In the genomic region with DNA sequence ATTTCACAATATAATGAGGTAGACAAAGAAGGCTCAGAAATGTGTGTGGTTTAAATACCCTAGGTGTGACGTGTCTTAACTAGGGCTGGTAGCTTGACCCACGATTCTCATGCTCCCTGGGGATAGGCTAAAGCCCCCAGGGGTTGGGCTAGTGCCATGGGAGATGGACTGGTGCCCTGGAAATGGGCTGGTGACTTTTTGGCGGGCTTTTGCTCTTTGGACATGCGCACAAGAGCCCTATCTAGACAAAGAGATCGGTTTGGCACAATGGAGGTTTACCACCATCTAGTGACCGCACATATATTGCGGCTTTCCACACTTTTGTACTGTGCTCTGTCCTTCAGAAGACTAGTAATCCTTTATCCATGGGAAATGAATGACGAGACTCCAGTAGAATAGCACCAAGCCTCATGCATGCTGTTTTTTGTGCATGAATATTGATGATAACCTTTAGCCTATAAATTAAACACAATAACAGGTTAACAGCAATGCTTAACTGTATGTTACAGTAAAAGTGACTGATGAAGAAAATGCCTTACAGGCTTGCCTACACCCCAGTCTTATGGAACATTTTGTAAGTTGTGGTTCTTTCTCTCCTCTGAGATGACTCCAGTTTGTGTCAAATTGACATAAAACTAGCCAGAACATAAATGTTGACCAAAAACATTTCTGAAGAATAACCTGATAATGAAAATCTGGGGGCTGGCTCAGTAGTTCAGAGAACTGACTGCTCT, we compare ENCODE assay signal across 8 mouse cellular contexts. TPM values are rescaled to one million over a fixed set of nuclear protein-coding genes. Genes with fewer than 3 reads are reported as not detected.
DNase-seq lines count a peak whose midpoint lies in the region; ATAC-seq lines count a peak whose summit lies in the region.
"Not testable (repeated sequence)": the region's sequence is repeated elsewhere in the genome, so short reads cannot be mapped to it uniquely, and the experiment has no call there.

No protein-coding gene starts in this region.

- H3K4me3 ChIP-seq in intestine, embryonic 14.5 days (ENCODE audit: low read depth, low read length): not testable (repeated sequence)

- not testable (repeated sequence) for H3K9me3 ChIP-seq in intestine, embryonic 14.5 days (ENCODE audit: control insufficient read depth, low read length)

- H3K27me3 ChIP-seq in intestine, embryonic 14.5 days (replicated peaks; ENCODE audit: control insufficient read depth, insufficient read depth, low read length): not testable (repeated sequence)

- H3K4me1 ChIP-seq in intestine, embryonic 14.5 days (replicated peaks; ENCODE audit: control insufficient read depth, insufficient read depth, low read length): not testable (repeated sequence)

- not testable (repeated sequence) for H3K27ac ChIP-seq in intestine, embryonic 14.5 days (ENCODE audit: low read depth)

- H3K36me3 ChIP-seq in intestine, embryonic 14.5 days (ENCODE audit: control insufficient read depth, insufficient read depth, low read length): not testable (repeated sequence)

- H3K4me2 ChIP-seq in intestine, embryonic 14.5 days (ENCODE audit: low read length): not testable (repeated sequence)

- peak; percentile 92 for ATAC-seq in granulocyte monocyte progenitor cell, adult 5-6 weeks (replicated peaks; ENCODE audit: poor library complexity, severe bottlenecking)
- ATAC-seq in intestine, embryonic 14.5 days (replicated peaks; ENCODE audit: low FRiP score, low TSS enrichment, low read depth): peak; percentile 70; the same call in 1 of the 2 replicates

- peak; percentile 3 to 26 for DNase-seq in adrenal gland, adult 18-20 months (ENCODE audit: low spot score in 2 of 2)
- DNase-seq in embryo, embryonic 10.5 days (ENCODE audit: low spot score): peak; percentile 70
- peak; percentile 66 for DNase-seq in intestine, embryonic 14.5 days (ENCODE audit: low spot score)
- DNase-seq in left cerebral cortex, adult 18-20 months (ENCODE audit: low spot score in 2 of 2): peak; percentile 41 to 47
- DNase-seq in lung, postnatal 14 days: peak; percentile 37
- DNase-seq in retina, postnatal 1 day: peak; percentile 92
- peak; percentile 9 for DNase-seq in yolk sac, embryonic 10.5 days (ENCODE audit: low spot score)

- not testable (repeated sequence) for H3K9ac ChIP-seq in intestine, embryonic 14.5 days (ENCODE audit: low read length)

- WGBS in intestine, embryonic 14.5 days: 51% methylated on average over 8 of the region's 8 CpGs

RNA-seq across cellular contexts. Expression of gene Zfp932, which starts 27.5 kb away (rescaled TPM):
- 10 to 100 TPM; 19.0 to 19.9 TPM for total RNA-seq in adrenal gland, adult 18-20 months (2021)
- 31.7 and 62.0 TPM in 2 replicates for total RNA-seq in granulocyte monocyte progenitor cell, adult 5-6 weeks (2014; fragmentation: Nextera tagmentation)
- total RNA-seq in granulocyte monocyte progenitor cell, adult 5-6 weeks (2017): 63.1 and 110 TPM in 2 replicates
- 19.5 and 20.0 TPM in 2 replicates for polyA plus RNA-seq in intestine, embryonic 14.5 days (2014; fragmentation: Nextera tagmentation; extraction: Ambion mirVana)
- 10 to 100 TPM; 45.4 to 54.8 TPM for total RNA-seq in left cerebral cortex, adult 18-20 months (2021)

RNA-seq across cellular contexts. Expression of gene Gm17655, which starts 48.5 kb away (rescaled TPM):
- 1 to 10 TPM; 4.7 to 7.6 TPM for total RNA-seq in adrenal gland, adult 18-20 months (2021)
- total RNA-seq in granulocyte monocyte progenitor cell, adult 5-6 weeks (2014; fragmentation: Nextera tagmentation): 5.2 and 20.4 TPM in 2 replicates
- total RNA-seq in granulocyte monocyte progenitor cell, adult 5-6 weeks (2017): 4.4 and 12.0 TPM in 2 replicates
- 3.0 TPM in 2 replicates for polyA plus RNA-seq in intestine, embryonic 14.5 days (2014; fragmentation: Nextera tagmentation; extraction: Ambion mirVana)
- 1 to 10 TPM; 4.0 to 6.4 TPM for total RNA-seq in left cerebral cortex, adult 18-20 months (2021)

Comparison
In these comparisons a context has a peak if more than half of its experiments do, and no peak if none do; other contexts are left out.
1. DNase-seq: peak in every context shown above with its lines; median percentile 92 in retina, postnatal 1 day; 70 in embryo, embryonic 10.5 days; 66 in intestine, embryonic 14.5 days; 44 in left cerebral cortex, adult 18-20 months; 37 in lung, postnatal 14 days; 14 in adrenal gland, adult 18-20 months; 9 in yolk sac, embryonic 10.5 days.